Mouse (Mus musculus): ENCODE results near the gene Slc38a1. TPM values are rescaled to one million over a fixed set of nuclear protein-coding genes. Genes with fewer than 3 reads are reported as not detected.

Gene Slc38a1
- polyA plus RNA-seq, 1 experiment from 2014 or later, result 62.4 TPM

- Histone ChIP-seq H3K4me1 (ENCODE audit: insufficient read depth, low read length) (no peaks in the 10 kb centered on the region), H3K27me3 (ENCODE audit: insufficient read depth, low read length) (no peaks in the 10 kb centered on the region), H3K36me3 (ENCODE audit: insufficient read depth, low read length) (no peaks in the 10 kb centered on the region), H3K4me2 (replicated peaks; ENCODE audit: low read depth, low read length) (no peak overlapping the region), H3K27ac (ENCODE audit: low read length) (no peak overlapping the region), H3K4me3 (ENCODE audit: low read length) (no peak overlapping the region), H3K9me3 (ENCODE audit: low read length) (no peaks in the 10 kb centered on the region), H3K9ac (replicated peaks; ENCODE audit: low read length) (no peak overlapping the region)
- 58% methylated on average over 9 of the region's 9 CpGs for WGBS
- ATAC-seq (ENCODE audit: low FRiP score, low TSS enrichment), result peak; percentile 65
These were observed 90.9 kb downstream of the Slc38a1 start for GRCm38 (mm10) chr15:96551569-96552380.

GRCm38 (mm10) chr15:96551107-96551506 is 91.6 kb downstream of the Slc38a1 start:
- 84% methylated on average over 8 of the region's 8 CpGs for WGBS

GRCm38 (mm10) chr15:96548363-96548762 is 94.3 kb downstream of the Slc38a1 start:
- H3K4me1 ChIP-seq (ENCODE audit: insufficient read depth, low read length), result no peaks in the 10 kb centered on the region
- H3K9ac ChIP-seq (replicated peaks; ENCODE audit: low read length), result no peak overlapping the region
- H3K4me3 ChIP-seq (ENCODE audit: low read length), result no peak overlapping the region
- H3K4me2 ChIP-seq (replicated peaks; ENCODE audit: low read depth, low read length), result no peak overlapping the region
- 92% methylated on average over 9 of the region's 9 CpGs for WGBS
- no peak overlapping the region for H3K27ac ChIP-seq (ENCODE audit: low read length)
- H3K27me3 ChIP-seq (ENCODE audit: insufficient read depth, low read length), result no peaks in the 10 kb centered on the region
- H3K9me3 ChIP-seq (ENCODE audit: low read length), result no peaks in the 10 kb centered on the region
- no peaks in the 10 kb centered on the region for H3K36me3 ChIP-seq (ENCODE audit: insufficient read depth, low read length)
- ATAC-seq (ENCODE audit: low FRiP score, low TSS enrichment), result no peak

More at GRCm38 (mm10) chr15:96551107-96551506, 91.6 kb downstream of the Slc38a1 start:
- Histone ChIP-seq H3K9me3 (ENCODE audit: low read length) (no peaks in the 10 kb centered on the region), H3K4me3 (ENCODE audit: low read length) (no peak overlapping the region), H3K4me1 (ENCODE audit: insufficient read depth, low read length) (no peaks in the 10 kb centered on the region), H3K36me3 (ENCODE audit: insufficient read depth, low read length) (no peaks in the 10 kb centered on the region), H3K9ac (replicated peaks; ENCODE audit: low read length) (no peak overlapping the region), H3K27me3 (ENCODE audit: insufficient read depth, low read length) (no peaks in the 10 kb centered on the region), H3K27ac (ENCODE audit: low read length) (no peak overlapping the region), H3K4me2 (replicated peaks; ENCODE audit: low read depth, low read length) (no peak overlapping the region)
- no peak; the same call in 1 of the 2 replicates for ATAC-seq (ENCODE audit: low FRiP score, low TSS enrichment)

GRCm38 (mm10) chr15:96547256-96548195 is 95.2 kb downstream of the Slc38a1 start:
- Histone ChIP-seq H3K4me3 (ENCODE audit: low read length) (no peak overlapping the region), H3K36me3 (ENCODE audit: insufficient read depth, low read length) (no peaks in the 10 kb centered on the region), H3K9me3 (ENCODE audit: low read length) (no peaks in the 10 kb centered on the region), H3K27ac (ENCODE audit: low read length) (no peak overlapping the region), H3K27me3 (ENCODE audit: insufficient read depth, low read length) (no peaks in the 10 kb centered on the region), H3K4me2 (replicated peaks; ENCODE audit: low read depth, low read length) (no peak overlapping the region), H3K4me1 (ENCODE audit: insufficient read depth, low read length) (no peaks in the 10 kb centered on the region), H3K9ac (replicated peaks; ENCODE audit: low read length) (no peak overlapping the region)
- 66% methylated on average over 21 of the region's 21 CpGs for WGBS
- ATAC-seq (ENCODE audit: low FRiP score, low TSS enrichment), result no peak

- 1% methylated on average over 24 of the region's 24 CpGs for WGBS
- Histone ChIP-seq H3K4me1 (ENCODE audit: insufficient read depth, low read length) (no peaks in the 10 kb centered on the region), H3K4me3 (ENCODE audit: low read length) (peak overlapping the region; percentile 47), H3K9me3 (ENCODE audit: low read length) (no peaks in the 10 kb centered on the region), H3K27me3 (ENCODE audit: insufficient read depth, low read length) (no peaks in the 10 kb centered on the region), H3K36me3 (ENCODE audit: insufficient read depth, low read length) (no peaks in the 10 kb centered on the region), H3K4me2 (replicated peaks; ENCODE audit: low read depth, low read length) (peak overlapping the region; percentile 61), H3K27ac (ENCODE audit: low read length) (no peak overlapping the region), H3K9ac (replicated peaks; ENCODE audit: low read length) (peak overlapping the region; percentile 57)
- ATAC-seq (ENCODE audit: low FRiP score, low TSS enrichment), result peak; percentile 61; the same call in 1 of the 2 replicates
These were observed 99.4 kb downstream of the Slc38a1 start for GRCm38 (mm10) chr15:96543181-96543828.

- 77% methylated on average over 8 of the region's 8 CpGs for WGBS
- Histone ChIP-seq H3K4me1 (ENCODE audit: insufficient read depth, low read length) (no peaks in the 10 kb centered on the region), H3K4me2 (replicated peaks; ENCODE audit: low read depth, low read length) (no peak overlapping the region), H3K9me3 (ENCODE audit: low read length) (no peaks in the 10 kb centered on the region), H3K4me3 (ENCODE audit: low read length) (no peak overlapping the region), H3K27me3 (ENCODE audit: insufficient read depth, low read length) (no peaks in the 10 kb centered on the region), H3K36me3 (ENCODE audit: insufficient read depth, low read length) (no peaks in the 10 kb centered on the region), H3K27ac (ENCODE audit: low read length) (no peak overlapping the region), H3K9ac (replicated peaks; ENCODE audit: low read length) (no peak overlapping the region)
- no peak for ATAC-seq (ENCODE audit: low FRiP score, low TSS enrichment)
These were observed 100.6 kb downstream of the Slc38a1 start for GRCm38 (mm10) chr15:96542135-96542534.

- 92% methylated on average over 11 of the region's 11 CpGs for WGBS
- no peak for ATAC-seq (ENCODE audit: low FRiP score, low TSS enrichment)
These were observed 105.4 kb downstream of the Slc38a1 start for GRCm38 (mm10) chr15:96537272-96537671.

GRCm38 (mm10) chr15:96536412-96536811 is 106.3 kb downstream of the Slc38a1 start:
- Histone ChIP-seq H3K4me1 (ENCODE audit: insufficient read depth, low read length) (no peaks in the 10 kb centered on the region), H3K9me3 (ENCODE audit: low read length) (no peaks in the 10 kb centered on the region), H3K27me3 (ENCODE audit: insufficient read depth, low read length) (no peaks in the 10 kb centered on the region), H3K27ac (ENCODE audit: low read length) (no peak overlapping the region), H3K9ac (replicated peaks; ENCODE audit: low read length) (no peak overlapping the region), H3K36me3 (ENCODE audit: insufficient read depth, low read length) (no peaks in the 10 kb centered on the region), H3K4me3 (ENCODE audit: low read length) (no peak overlapping the region), H3K4me2 (replicated peaks; ENCODE audit: low read depth, low read length) (no peak overlapping the region)
- ATAC-seq (ENCODE audit: low FRiP score, low TSS enrichment), result no peak
- 93% methylated on average over 7 of the region's 7 CpGs for WGBS

More at GRCm38 (mm10) chr15:96537272-96537671, 105.4 kb downstream of the Slc38a1 start:
- H3K4me1 ChIP-seq (ENCODE audit: insufficient read depth, low read length), result no peaks in the 10 kb centered on the region
- H3K4me3 ChIP-seq (ENCODE audit: low read length), result no peak overlapping the region
- no peaks in the 10 kb centered on the region for H3K9me3 ChIP-seq (ENCODE audit: low read length)
- H3K9ac ChIP-seq (replicated peaks; ENCODE audit: low read length), result no peak overlapping the region
- no peaks in the 10 kb centered on the region for H3K36me3 ChIP-seq (ENCODE audit: insufficient read depth, low read length)
- no peaks in the 10 kb centered on the region for H3K27me3 ChIP-seq (ENCODE audit: insufficient read depth, low read length)
- no peak overlapping the region for H3K4me2 ChIP-seq (replicated peaks; ENCODE audit: low read depth, low read length)
- no peak overlapping the region for H3K27ac ChIP-seq (ENCODE audit: low read length)

GRCm38 (mm10) chr15:96527686-96528085 is 115.0 kb downstream of the Slc38a1 start:
- 29% methylated on average over 6 of the region's 6 CpGs for WGBS
- H3K27me3 ChIP-seq (ENCODE audit: insufficient read depth, low read length), result no peaks in the 10 kb centered on the region

More at GRCm38 (mm10) chr15:96527686-96528085, 115.0 kb downstream of the Slc38a1 start:
- no peak overlapping the region for H3K4me3 ChIP-seq (ENCODE audit: low read length)
- H3K9me3 ChIP-seq (ENCODE audit: low read length), result no peaks in the 10 kb centered on the region
- H3K4me1 ChIP-seq (ENCODE audit: insufficient read depth, low read length), result no peaks in the 10 kb centered on the region
- H3K9ac ChIP-seq (replicated peaks; ENCODE audit: low read length), result no peak overlapping the region
- H3K36me3 ChIP-seq (ENCODE audit: insufficient read depth, low read length), result no peaks in the 10 kb centered on the region
- no peak for ATAC-seq (ENCODE audit: low FRiP score, low TSS enrichment)
- H3K4me2 ChIP-seq (replicated peaks; ENCODE audit: low read depth, low read length), result no peak overlapping the region
- H3K27ac ChIP-seq (ENCODE audit: low read length), result no peak overlapping the region

Data from kidney, embryonic 16.5 days (tissue).